Mouse (Mus musculus): Measurements from ENCODE around the gene Hsd17b6.
"Not testable (repeated sequence)": the region's sequence is repeated elsewhere in the genome, so short reads cannot be mapped to it uniquely, and the experiment has no call there.

Hsd17b6 gene

GRCm38 (mm10) chr10:128007446-128007845 lies at the start of gene Hsd17b6:
Gene Hsd17b6, minus strand, starts transcription at chr10:128007611.
- no peak for DNase-seq (ENCODE audit: low spot score in 2 of 2)

GRCm38 (mm10) chr10:128053001-128053400 lies 45.6 kb upstream of the Hsd17b6 start:
- DNase-seq (ENCODE audit: low spot score in 2 of 2) = no peak

GRCm38 (mm10) chr10:128052136-128052535 lies 44.7 kb upstream of the Hsd17b6 start:
- not testable (repeated sequence) for DNase-seq (ENCODE audit: low spot score in 2 of 2)

- no peak for DNase-seq (ENCODE audit: low spot score in 2 of 2)
These were observed 44.2 kb upstream of the Hsd17b6 start for GRCm38 (mm10) chr10:128051589-128051988.

- DNase-seq (ENCODE audit: low spot score in 2 of 2) = no peak
These were observed 42.9 kb upstream of the Hsd17b6 start for GRCm38 (mm10) chr10:128050355-128050754.

- no peak for DNase-seq (ENCODE audit: low spot score in 2 of 2)
These were observed 42.3 kb upstream of the Hsd17b6 start for GRCm38 (mm10) chr10:128049741-128050140.

GRCm38 (mm10) chr10:128048157-128048556 lies 40.7 kb upstream of the Hsd17b6 start:
- DNase-seq (ENCODE audit: low spot score in 2 of 2) = no peak

- DNase-seq (ENCODE audit: low spot score in 2 of 2) = no peak
These were observed 35.8 kb upstream of the Hsd17b6 start for GRCm38 (mm10) chr10:128043041-128043835.

- DNase-seq (ENCODE audit: low spot score in 2 of 2) = no peak
These were observed 35.1 kb upstream of the Hsd17b6 start for GRCm38 (mm10) chr10:128042466-128042865.

- DNase-seq (ENCODE audit: low spot score in 2 of 2) = no peak
These were observed 34.2 kb upstream of the Hsd17b6 start for GRCm38 (mm10) chr10:128041636-128042035.

- DNase-seq (ENCODE audit: low spot score in 2 of 2) = no peak
These were observed 32.9 kb upstream of the Hsd17b6 start for GRCm38 (mm10) chr10:128040293-128040692.

- no peak for DNase-seq (ENCODE audit: low spot score in 2 of 2)
These were observed 32.4 kb upstream of the Hsd17b6 start for GRCm38 (mm10) chr10:128039858-128040257.

GRCm38 (mm10) chr10:128039167-128039566 lies 31.8 kb upstream of the Hsd17b6 start:
- DNase-seq (ENCODE audit: low spot score in 2 of 2) = peak; percentile 25 to 26

- DNase-seq (ENCODE audit: low spot score in 2 of 2) = no peak
These were observed 30.5 kb upstream of the Hsd17b6 start for GRCm38 (mm10) chr10:128037921-128038320.

- peak; percentile 30 to 41 for DNase-seq (ENCODE audit: low spot score in 2 of 2)
These were observed 29.5 kb upstream of the Hsd17b6 start for GRCm38 (mm10) chr10:128036746-128037425.

GRCm38 (mm10) chr10:128030860-128031259 lies 23.4 kb upstream of the Hsd17b6 start:
- no peak for DNase-seq (ENCODE audit: low spot score in 2 of 2)

- no peak for DNase-seq (ENCODE audit: low spot score in 2 of 2)
These were observed 22.5 kb upstream of the Hsd17b6 start for GRCm38 (mm10) chr10:128029931-128030330.

GRCm38 (mm10) chr10:128023496-128023895 lies 16.1 kb upstream of the Hsd17b6 start:
- no peak for DNase-seq (ENCODE audit: low spot score in 2 of 2)

GRCm38 (mm10) chr10:128022196-128022595 lies 14.8 kb upstream of the Hsd17b6 start:
- no peak for DNase-seq (ENCODE audit: low spot score in 2 of 2)

- DNase-seq (ENCODE audit: low spot score in 2 of 2) = peak; percentile 81 to 86
These were observed 7.9 kb upstream of the Hsd17b6 start, which contains the start of gene Prim1 for GRCm38 (mm10) chr10:128015068-128015934. Gene Prim1, plus strand, starts transcription at chr10:128015168.

GRCm38 (mm10) chr10:128009735-128010134 lies 2.3 kb upstream of the Hsd17b6 start:
- DNase-seq (ENCODE audit: low spot score in 2 of 2) = no peak

All from spleen, postnatal 36 days (tissue).